Mouse (Mus musculus): Measurements from ENCODE around the gene Card10.
A peak's percentile ranks its signal among the peaks of the same experiment; 100 is the strongest.

The Card10 gene

DNA sequence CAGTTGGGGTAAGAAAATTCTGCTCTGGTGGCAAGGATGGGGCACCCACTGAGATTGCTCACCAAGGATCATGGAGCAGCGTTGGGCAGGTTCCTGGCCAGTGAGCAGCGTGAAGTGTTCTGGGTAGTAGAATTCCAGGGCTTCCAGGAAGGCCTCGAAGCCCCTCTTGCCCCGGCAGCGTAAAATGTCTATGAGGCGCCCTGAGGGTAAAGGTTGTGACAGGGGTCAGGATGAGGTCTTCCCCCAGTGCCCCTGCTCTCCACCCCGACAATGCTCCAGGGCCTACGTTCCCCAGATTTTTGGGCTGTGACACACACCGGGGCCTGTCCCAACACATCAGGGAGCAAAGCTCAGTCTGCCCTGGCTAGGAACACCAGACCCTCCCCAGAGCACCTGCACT lies 1.3 kb downstream of the Card10 start:
- no peak for DNase-seq

DNA sequence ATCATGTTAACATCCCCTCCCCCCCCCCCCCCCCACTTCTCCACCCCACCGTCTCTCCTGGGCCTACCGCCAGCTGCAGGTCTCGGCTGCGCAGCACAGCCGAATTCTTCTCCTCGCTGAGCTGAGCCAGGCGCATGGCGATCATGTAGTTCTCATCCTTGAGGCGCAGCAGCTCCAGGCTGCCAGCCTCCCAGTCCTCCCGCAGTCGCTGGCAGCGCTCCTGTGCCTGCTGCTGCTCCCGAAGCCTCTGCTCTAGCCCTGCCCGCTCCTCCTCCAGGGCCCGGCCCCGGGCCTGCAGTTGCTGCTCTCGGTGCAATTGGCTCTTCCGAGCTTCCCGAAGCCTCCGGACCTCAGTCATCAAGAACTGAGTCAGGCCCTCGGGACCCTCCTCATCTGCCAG lies 3.8 kb downstream of the Card10 start:
- peak in 1 of 2 experiments; percentile 24 for DNase-seq

DNA sequence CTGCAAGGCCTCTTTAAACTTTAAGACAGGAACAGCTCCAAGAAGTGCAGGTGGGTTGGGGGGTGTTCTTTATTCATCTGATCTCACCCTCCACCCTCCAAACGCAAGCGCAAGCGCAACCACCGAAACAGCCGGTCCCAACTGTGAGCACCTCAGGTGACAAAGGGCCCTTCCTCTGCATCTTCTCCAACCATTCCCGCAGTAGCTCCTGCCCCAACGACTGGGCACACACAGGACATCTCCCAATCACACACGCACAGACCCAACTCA lies 5.8 kb downstream of the Card10 start:
- no peak for DNase-seq

DNA sequence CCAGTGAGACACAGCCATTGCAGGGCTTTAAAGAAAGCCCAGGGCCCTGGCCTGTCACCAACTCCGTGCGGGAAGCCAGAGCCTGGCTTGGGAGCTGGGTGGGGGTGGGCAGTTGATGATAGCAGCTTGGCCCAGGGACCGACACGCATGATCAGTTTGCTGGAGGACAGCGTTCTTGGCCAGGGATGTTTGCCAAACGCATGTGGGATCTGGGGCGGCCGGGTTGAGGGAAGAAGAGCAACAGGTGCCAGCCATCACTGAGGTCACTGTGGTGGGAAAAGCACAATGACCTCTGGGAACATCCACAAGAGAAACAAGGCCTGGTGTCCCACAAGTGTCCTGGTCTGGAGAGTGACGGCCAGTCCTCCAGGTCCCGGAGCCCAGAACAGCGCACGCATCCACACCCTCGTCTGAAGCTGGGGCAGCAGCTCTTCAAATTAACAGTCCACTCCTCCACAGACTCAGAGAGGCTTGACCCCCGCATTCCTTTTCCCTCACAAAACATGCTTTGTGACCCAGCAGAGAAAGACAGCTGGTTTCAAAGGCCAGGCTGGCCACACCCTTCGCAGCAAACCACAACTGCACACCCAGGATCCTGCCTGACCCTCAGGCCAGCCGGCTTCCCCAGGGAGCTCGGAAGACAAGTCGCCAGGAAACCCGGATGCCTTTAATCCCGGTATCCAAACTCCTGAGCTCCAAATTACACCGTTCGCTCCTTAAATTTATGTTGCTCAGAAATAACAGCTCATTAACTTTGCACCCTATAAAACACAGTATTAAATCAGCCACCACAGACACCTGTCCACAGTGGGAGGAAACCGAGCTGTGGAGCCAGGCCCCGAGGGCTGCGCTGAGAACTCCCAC lies 6.4 kb downstream of the Card10 start:
- DNase-seq = no peak

DNA sequence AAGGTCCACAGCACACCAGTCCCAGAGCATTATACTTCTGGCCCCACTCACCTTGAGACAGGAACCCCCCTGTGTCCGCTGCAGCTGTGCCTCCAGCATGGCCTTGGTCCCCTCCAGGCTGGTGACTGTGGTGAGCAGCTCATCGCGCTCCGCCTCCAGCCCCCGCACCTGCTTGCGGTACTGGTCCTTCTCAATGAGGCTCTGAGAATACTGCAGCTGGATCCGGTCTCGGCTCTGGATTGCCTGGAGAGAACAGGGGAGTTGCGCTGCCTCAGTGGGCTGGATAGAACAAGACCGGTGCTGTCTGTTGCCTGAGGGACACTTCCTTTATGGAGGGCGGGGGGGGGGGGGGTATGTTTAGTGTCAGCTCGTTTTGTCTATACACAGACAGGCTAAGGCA lies 11.9 kb downstream of the Card10 start:
- DNase-seq = no peak

DNA sequence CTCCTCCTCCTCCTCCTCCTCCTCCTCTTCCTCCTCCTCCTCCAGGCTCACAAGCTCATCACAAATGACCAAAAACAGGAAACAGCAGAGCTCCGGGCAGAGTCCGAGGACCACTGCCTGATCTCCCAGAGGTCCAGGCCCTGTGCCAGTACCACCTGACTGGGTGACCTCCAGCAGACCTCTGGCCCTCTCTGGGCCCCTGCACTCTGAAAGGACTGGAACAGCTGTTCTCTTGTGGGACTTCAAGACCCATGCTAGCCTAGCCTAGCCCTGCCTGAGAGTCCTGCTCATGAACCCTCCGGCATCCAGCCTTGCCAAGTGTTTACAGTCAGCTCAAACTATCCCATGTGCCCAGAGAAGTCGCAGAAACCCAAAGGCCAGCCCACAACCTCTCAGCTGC lies 12.4 kb downstream of the Card10 start:
- DNase-seq = no peak

DNA sequence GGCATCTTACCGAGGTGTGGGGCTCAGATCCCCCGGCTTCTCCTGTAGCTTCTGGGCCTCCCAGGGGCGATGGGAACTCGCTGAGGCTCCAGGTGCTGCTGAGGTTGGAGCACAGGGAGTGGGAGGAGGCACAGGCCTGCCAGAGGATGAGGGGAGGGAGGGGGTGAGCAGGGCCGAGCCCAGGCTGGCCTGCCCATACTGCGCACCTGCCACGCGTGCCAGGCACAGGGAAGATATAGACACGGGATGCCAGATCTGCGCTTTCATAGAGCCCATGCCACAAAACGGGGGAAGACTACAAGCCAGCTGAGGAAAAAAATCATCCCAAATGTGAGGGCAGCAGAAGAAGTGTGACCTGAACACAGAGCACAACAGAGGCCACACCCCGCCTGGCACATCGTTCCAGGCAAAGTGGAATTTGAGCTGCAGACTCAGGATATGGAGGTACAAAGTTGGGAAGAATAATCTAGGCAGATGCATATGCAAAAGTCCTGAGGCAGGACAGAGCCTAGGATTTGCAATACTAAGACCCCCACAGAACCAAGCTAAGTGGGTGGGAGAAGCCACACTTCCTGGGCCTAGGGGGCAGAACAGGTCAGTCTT lies 13.0 kb downstream of the Card10 start:
- DNase-seq = no peak

DNA sequence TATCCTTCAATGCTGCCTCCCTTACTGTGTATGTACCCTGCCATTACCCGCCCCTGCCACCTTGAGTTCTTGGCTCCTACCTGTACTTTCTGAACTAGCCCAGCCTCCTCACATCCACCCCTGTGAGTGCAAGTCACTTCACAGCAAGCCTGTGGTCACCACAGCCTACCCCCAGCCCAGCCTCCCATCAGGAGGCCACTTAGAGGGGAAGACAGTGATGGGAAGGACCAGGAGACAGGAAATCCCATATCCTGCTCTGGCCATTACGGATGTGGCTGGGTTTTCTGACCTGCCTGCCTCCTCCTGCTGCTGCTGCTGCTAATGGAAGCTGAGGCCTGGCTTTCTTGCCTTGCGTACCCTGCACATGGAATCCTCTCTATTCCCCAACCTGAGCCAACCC lies 14.8 kb downstream of the Card10 start:
- no peak for DNase-seq

DNA sequence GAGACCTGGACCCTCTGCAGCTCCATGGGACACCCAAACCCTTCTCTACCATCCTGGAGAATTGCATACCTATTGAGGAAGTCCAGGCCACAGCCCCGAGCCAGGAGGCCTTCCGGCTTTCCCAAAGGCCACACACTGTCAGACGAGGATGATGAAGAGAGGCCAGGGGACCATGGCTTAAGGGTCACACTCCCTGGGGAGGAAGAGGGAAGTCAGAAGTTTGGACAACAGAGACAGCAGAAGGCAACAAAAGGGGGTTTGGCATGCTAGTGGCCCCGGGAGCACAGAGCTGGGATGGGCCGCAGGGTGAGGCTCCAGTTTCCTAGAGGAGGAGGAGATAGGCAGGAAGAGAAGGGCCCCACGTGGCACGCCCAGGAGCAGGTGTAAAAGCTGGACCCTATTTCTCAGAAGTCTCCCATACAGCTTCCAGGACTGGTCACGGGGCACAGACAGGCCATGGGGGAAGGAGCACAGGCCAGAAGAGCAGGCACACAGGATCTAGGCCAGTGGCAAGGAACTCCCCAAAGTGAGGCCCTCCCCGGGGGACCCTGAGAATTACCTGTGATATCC lies 15.5 kb downstream of the Card10 start:
- no peak for DNase-seq

DNA sequence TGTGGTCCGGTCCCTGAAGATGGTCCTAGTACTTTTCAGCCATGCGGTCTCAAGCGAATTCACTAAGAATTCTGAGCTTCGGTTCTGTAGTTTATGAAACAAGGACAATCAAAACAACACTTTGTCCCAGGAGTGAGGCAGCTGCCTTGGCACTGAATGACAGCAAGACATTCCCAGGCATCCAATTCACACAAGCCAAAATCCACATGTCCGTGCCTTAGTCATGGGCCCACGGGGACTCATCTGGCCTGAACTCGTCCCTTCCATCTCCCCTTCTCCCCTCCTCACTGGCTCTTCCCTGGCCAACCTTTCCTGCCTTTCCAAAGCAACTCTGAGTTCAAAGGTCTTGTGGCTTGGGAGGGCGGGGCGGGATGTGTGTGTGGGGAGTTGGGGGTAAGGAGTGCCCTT lies 16.4 kb downstream of the Card10 start:
- no peak for DNase-seq

DNA sequence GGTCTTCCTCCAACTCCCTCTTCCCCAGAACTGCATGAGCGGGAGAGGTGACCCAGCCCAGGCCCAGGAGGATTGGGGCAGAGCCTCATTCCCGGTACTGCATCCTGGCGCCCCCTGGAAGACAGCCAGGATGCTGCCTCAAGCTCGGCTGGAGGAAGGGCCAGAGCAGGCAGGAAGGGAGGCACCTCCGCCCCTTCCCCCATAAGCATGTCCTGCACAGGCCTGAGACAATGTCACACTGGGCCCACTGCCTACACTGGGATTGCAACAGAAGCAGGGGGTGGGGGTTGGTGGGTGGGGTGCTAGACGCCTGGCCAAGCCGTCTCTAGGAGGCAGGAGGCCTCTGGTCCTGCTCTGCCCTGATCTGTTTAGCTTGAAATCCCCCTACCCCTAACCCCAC lies 16.9 kb downstream of the Card10 start:
- no peak for DNase-seq

DNA sequence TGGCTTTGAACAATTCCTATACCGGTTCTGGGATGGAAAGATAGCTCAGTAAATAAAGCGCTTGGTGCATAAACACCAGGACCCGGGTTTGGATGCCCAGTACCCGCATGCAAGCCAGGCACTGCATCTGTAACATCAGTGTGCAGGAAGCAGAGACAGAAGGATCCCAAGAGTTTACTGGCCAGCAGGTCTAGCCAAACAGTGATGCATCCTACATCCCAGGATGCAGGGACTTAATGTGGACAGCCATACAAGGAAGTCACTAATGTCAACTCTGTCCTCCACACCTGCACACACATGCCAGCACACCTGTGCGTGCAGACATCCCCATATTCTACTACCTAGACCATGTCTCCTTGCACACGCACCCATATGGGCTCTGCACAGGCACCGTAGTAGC lies 17.6 kb downstream of the Card10 start:
- DNase-seq = no peak

DNA sequence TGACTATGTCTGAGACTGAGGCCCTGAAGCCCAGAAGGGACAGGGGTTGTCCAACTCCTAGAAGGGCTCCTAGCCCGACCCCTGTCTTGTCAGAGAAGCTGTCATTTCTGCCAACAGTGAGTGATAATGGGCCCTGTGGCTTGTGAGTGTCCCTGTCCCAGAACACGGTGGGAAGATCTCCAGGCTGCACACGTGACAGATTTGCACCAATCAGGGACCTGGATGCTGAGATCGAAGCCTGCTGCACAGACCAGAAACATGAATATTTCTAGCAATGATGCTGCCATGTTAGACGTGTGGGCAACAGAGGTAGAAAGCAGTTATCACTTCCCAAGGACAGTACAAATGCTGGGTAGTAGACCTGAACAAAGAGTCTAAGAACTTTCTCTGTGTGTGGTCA lies 18.3 kb downstream of the Card10 start:
- no peak for DNase-seq

DNA sequence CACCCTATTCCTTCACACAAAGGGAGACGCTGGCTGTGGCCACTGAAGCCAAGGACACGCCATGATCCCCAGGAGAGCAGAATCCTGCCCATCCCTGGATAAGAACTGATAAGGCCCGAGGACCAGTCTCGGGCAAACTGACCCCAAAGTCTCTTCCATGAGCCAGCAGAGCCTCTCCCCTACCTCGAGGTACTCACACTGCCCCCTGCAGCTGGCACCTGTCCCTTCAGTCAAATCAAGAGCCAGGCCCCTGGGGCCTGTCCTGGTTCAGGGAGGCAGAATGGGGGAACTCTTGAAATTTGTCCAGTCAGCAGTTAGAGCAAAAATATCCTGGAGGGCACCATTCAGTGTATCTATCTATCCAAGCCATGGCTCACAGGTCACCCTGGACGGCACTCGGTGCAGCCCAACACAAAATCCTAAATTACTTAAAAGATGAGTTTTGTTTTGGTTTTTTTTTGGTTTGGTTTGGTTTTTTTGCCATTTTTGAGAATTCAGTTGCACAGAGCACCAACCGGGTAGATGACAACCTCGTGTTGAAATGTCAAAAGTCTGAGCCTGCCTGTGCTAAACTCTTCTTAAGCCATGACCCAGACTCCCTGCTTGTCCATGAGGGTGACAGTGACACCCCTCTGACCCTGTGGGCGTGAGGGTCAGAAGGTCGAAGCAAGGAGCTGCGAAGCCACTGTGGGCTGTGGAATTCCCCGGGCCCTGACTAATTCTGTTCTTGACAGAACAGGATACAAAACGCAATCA lies 20.3 kb downstream of the Card10 start:
- no peak for DNase-seq

DNA sequence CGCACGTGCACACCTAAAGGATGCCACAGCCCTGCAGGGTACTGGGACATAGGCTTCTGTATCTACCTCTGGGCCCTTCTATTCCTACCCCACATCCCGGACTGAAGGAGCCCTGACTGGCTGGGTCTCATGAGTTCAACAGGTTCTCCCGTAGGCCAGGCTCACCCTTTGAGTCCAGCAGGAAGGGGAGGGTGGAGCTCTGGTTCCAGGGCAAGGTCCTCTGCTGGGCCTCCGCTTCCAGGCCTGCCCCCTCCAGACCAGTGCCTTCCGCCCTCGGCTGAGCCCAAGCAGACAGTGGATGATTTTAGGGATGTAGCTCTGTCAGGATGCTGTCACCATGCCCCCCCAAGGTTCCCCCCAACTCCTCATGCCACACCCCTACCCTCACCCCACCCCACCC lies 21.9 kb downstream of the Card10 start:
- no peak for DNase-seq

DNA sequence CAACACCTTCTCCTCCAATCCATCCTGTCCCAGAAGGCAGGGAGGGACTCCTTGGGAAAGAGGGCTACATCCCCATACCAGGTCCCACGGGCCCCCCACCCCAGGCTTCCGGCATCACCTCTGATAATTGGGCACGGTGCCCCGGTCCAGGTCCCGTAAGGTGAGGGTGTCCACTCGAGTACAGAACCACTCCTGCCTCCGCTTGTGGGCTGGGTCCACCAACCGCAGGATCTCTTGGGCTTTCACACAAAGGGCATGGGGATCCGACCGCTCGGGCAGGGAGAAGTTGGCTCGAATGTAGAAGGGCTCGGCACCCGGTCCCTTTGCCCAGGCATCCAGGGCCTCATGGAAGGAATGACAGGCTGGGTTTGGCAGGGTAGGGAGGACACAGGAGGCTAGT lies 22.5 kb downstream of the Card10 start:
- no peak for DNase-seq

DNA sequence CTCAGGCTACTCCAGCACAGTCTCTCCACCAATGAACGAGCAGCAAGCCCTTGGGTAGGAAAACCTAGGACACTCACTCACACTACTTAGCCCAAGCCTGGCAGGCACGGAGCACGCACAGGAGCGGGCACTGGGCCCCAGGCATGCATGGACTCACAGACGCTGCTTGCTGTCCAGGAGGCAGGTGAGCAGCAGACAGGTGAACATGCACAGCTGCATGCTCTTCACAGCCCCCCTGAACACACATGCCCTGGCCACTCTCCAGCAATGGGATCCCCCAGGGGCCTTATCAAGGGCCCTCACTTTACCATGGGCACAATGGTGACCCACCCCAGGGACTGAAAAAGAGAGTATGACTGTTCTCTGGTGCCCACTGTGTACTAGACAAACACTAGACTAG lies 23.2 kb downstream of the Card10 start:
- no peak for DNase-seq

DNA sequence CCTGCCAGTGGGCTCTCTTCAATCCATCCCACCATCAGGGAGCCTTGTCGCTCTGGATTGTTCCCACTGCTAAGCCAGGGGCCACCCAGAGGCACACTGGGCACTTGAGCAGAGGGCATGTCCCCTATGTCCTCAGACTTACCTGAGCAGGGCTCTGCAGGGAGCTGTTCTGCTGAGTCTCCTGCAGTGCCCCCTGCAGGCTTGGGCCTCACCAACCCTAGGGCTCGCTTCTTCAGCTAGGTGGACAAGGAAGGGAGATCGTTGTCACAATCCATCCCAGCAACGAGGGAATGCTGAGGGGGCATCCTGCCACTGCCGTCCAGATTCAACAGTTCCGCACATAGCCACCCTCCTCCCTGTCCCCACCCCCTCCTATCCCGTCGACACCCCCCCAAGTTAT lies 23.6 kb downstream of the Card10 start:
- no peak for DNase-seq

DNA sequence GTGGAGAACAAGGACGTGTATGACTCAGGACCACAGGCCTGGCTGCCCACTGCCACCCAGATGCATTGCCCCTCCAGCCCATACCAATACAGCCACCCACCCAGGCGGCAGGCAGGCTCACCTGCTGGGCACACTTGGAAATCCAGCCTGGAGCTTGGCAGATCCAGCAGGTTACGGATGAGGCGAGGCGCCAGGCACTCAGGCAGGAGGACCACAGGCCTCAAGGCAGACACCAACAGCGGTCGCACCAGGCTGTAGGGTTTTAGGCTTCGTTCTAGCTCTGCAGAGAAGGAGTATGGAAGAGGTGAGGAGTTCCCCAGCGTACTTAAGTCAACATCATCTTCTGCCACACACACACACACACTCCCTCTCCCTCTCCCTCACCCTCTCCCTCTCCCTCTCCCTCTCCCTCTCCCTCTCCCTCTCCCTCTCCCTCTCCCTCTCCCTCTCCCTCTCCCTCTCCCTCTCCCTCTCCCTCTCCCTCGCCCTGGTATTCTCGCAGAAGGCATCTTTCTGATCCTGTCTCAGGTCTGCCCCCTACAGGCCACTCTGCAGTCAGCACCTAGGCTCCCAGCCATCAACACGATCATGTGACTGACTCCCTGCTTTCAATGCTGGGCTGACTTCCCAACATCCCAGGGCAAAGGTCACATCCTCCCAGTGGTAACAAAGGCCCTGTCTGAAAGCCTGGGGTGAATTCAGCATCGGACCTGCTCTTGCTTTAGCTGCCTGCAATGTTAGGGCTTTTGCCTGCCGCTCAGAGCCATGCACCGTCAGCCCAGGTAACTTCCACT lies 24.6 kb downstream of the Card10 start:
- peak; percentile 84 to 85 for DNase-seq

DNA sequence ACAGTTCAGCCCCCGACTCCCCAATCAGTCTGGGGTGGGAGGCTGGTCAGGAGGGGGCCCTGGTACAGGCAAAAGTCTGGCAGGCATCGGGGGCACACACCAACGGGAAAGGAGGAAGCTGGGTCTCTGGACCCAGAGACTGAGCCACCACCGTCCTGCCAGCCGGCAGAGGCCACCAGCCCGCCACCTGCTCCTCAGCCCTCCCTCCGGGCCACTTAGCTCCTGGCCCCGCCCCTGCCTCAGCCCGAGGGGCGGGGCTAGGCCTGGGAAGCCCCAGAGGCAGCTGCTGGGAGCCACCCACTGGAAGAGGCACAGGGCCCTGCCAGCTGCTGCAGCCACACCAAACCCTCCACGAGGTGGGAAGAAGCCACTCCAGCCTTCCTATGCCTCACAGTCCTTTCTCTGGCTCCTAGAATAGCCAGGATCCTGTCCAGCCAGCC lies 29.5 kb downstream of the Card10 start, which contains the start of gene Mfng:
TSS of gene Mfng (minus strand) at position 186 of the 440 bp plus-strand sequence.
- peak in 1 of 2 experiments; percentile 10 for DNase-seq

DNA sequence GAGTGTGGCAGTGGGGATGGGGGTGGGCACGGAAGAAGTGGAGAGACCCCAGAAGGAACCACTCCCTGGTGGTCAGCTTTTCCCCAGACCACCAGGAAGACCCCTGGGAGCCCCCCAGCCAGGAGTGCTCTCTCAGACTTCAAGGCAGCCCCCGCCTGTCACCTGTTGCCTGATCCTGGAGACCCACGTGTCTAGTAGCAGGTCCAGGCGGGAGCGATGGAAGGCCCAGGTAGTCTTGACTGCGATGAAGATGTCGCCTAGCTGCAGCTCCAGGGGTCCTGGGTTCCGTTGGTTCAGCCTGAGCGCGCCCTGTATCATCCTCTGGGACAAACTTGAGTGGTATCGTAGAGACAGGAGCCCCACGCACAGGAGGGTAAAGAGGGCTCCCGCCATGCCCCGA lies 30.0 kb downstream of the Card10 start:
- DNase-seq = no peak

DNA sequence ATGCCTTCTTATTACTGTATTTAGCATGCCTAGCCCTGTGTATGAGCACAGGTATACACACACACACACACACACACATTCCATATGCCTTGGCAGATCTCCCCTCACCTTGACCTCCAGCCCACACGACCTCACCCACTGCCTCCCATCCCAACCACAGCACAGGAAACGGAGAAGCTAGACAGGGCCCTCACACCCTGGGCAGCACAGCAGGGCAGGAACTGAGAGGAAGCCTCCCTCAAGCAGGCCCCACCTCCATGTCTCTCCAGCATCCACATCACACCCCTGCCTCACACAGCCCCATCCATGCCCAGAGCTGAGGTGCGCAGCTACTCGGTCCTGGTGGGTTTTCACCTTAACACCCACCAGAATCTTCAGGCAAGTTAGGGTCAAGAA lies 30.5 kb downstream of the Card10 start:
- no peak for DNase-seq
